Mouse (Mus musculus) ES-E14 (cell line): ENCODE results near the gene Notch1. TPM values are rescaled to one million over a fixed set of nuclear protein-coding genes. Genes with fewer than 3 reads are reported as not detected.

Experiments used
- DNase-seq: peaks from one replicate; pipeline ENCODE4 v3.0.0-alpha.2; 2013; ENCODE audit warnings: low read depth, low spot score
- H3K27ac ChIP-seq: 2 replicates; pipeline ENCODE4 v1.5.1; 2012; ENCODE audit warnings: low read depth, mild to moderate bottlenecking, low read length, moderate library complexity, mixed read lengths; ENCODE audit not compliant: poor library complexity, insufficient read depth, severe bottlenecking
- H3K36me3 ChIP-seq: 2 replicates; pipeline ENCODE4 v1.6.1; 2012; ENCODE audit warnings: mild to moderate bottlenecking, low read length, moderate library complexity, mixed read lengths; ENCODE audit not compliant: control insufficient read depth, poor library complexity, insufficient read depth, severe bottlenecking
- H3K4me1 ChIP-seq, 2 experiments: fragments of 150-350 bp in 1 of 2; sonication (generic) in 1 of 2; 2 replicates each; pipeline ENCODE4 v1.6.1; 2012; ENCODE audit warnings: low read length in 2 of 2, mild to moderate bottlenecking in 1 of 2, mixed read lengths in 1 of 2; ENCODE audit not compliant: control insufficient read depth in 2 of 2, insufficient read depth in 2 of 2, poor library complexity in 1 of 2
- H3K4me3 ChIP-seq, 2 experiments: fragments of 150-350 bp in 1 of 2; sonication (generic) in 1 of 2; 2 replicates each; pipeline ENCODE4 v1.5.1; 2012; ENCODE audit warnings: low read length in 2 of 2, low read depth in 1 of 2, mild to moderate bottlenecking in 1 of 2, mixed read lengths in 1 of 2; ENCODE audit not compliant: insufficient read depth in 1 of 2, poor library complexity in 1 of 2, severe bottlenecking in 1 of 2
- H3K9ac ChIP-seq: 2 replicates; pipeline ENCODE4 v1.6.1; 2012; ENCODE audit warnings: low read depth, mild to moderate bottlenecking, low read length, mixed read lengths; ENCODE audit not compliant: poor library complexity, insufficient read depth, severe bottlenecking
- H3K9me3 ChIP-seq: fragments of 150-350 bp; sonication (generic); 2 replicates; pipeline ENCODE4 v1.6.1; 2012; ENCODE audit warnings: low read depth, mild to moderate bottlenecking, low read length; ENCODE audit not compliant: control insufficient read depth, insufficient read depth
- CHD2 ChIP-seq: IDR thresholded peaks from 2 replicates; pipeline ENCODE4 v1.6.1; 2014; ENCODE audit warnings: mild to moderate bottlenecking, low read depth, low read length, inconsistent platforms
- HCFC1 ChIP-seq: IDR thresholded peaks from 2 replicates; pipeline ENCODE4 v1.6.1; 2012; ENCODE audit warnings: low read length, inconsistent platforms, borderline replicate concordance; ENCODE audit not compliant: insufficient read depth
- MAFK ChIP-seq: IDR thresholded peaks from 2 replicates; pipeline ENCODE4 v1.6.1; 2014; ENCODE audit warnings: mild to moderate bottlenecking, low read depth, low read length, inconsistent platforms; ENCODE audit not compliant: insufficient read depth
- ZC3H11A ChIP-seq: IDR thresholded peaks from 2 replicates; pipeline ENCODE4 v1.6.1; 2012; ENCODE audit warnings: low read depth, mild to moderate bottlenecking, inconsistent platforms, low read length, borderline replicate concordance
- ZNF384 ChIP-seq: IDR thresholded peaks from 2 replicates; pipeline ENCODE4 v1.6.1; 2012; ENCODE audit warnings: low read depth, low read length, inconsistent platforms
- in situ Hi-C, 2 experiments: fragments of 600-800 bp; cut with MboI; formaldehyde crosslinking; loops; one replicate each; pipeline ENCODE4 v1.15.1; 2025; ENCODE audit warnings: low sequenced_read_pairs in 2 of 2, inconsistent platforms in 1 of 2; ENCODE audit not compliant: unreplicated experiment in 2 of 2
- total RNA-seq: library from RNA; depleted of rRNA; stranded (reverse); fragments of 300-350 nt; gene quantifications from 2 replicates; pipeline ENCODE4 v1.2.3, GENCODE M21; 2012

The Notch1 gene
- total RNA-seq, 1 experiment = 34.9 TPM

- peaks cover 34% of the 10 kb centered on the region for H3K36me3 ChIP-seq
These were observed 33.1 kb downstream of the Notch1 start for GRCm38 (mm10) chr2:26483230-26483869.

GRCm38 (mm10) chr2:26482824-26483223, 33.6 kb downstream of the Notch1 start:
- Histone ChIP-seq H3K9ac (no peak overlapping the region), H3K9me3 (no peaks in the 10 kb centered on the region), H3K36me3 (peaks cover 39% of the 10 kb centered on the region), H3K4me1 (peaks cover 4 to 26% of the 10 kb centered on the region in 2 experiments; a peak in 3 of 4 replicates), H3K27ac (no peak overlapping the region), H3K4me3 (no peak overlapping the region)
- in situ Hi-C loops = no loop called here
- no peak for TF ChIP-seq CHD2
- no peak for TF ChIP-seq ZNF384
- no peak for DNase-seq

More at GRCm38 (mm10) chr2:26483230-26483869, 33.1 kb downstream of the Notch1 start:
- H3K9ac ChIP-seq = no peak overlapping the region
- TF ChIP-seq CHD2 (no peak), ZNF384 (no peak), HCFC1 (no peak), ZC3H11A (no peak), MAFK (no peak)
- no peak overlapping the region for H3K4me3 ChIP-seq
- no peak for DNase-seq
- no peaks in the 10 kb centered on the region for H3K9me3 ChIP-seq
- peaks cover 4 to 28% of the 10 kb centered on the region in 2 experiments; a peak in 3 of 4 replicates for H3K4me1 ChIP-seq
- H3K27ac ChIP-seq = no peak overlapping the region
- in situ Hi-C loops = no loop called here

DNA sequence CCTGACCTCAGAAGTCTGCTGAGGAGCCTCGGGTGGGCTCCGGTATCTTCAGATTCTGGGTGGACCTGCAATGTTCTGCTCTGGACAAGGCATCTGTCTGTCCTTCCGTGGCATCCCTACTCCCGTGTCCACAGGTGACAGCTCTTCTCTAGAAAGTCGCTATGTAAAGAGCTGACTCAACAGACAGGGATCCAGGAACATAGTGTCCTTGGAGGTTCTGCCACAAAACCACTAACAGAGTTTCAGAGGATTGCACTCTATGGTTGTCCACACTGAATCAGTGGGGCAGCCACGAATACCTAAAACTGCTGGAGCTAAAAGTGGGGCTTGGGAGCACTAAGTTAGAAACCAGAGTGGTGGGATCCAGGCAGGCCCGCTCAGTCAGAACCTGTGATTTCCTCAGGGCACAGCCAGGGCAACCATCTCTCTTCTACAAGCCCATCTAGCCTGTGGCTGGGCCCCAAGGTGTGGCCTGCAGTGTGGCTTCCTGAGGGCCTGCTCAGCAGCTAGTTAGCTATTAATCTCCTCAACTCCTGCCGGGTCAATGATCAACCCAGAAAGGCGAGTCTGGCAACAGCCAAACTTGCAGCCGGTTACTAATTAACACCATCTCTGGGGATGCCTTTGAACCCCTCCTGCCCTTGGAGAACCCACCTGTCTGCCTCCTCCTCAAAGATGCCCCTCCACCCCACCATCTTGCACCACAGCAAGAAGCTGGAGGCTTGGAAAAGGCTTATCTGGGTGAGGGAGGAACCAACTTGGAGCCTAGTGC, 34.6 kb downstream of the Notch1 start:
- Histone ChIP-seq H3K27ac (no peak overlapping the region), H3K4me3 (no peak overlapping the region), H3K4me1 (peaks cover 2 to 17% of the 10 kb centered on the region in 2 experiments; a peak in 2 of 4 replicates), H3K9me3 (no peaks in the 10 kb centered on the region), H3K9ac (no peak overlapping the region), H3K36me3 (peaks cover 48% of the 10 kb centered on the region)
- no peak for DNase-seq
- TF ChIP-seq MAFK (no peak), ZC3H11A (no peak), HCFC1 (no peak)
- in situ Hi-C loops = no loop called here

DNA sequence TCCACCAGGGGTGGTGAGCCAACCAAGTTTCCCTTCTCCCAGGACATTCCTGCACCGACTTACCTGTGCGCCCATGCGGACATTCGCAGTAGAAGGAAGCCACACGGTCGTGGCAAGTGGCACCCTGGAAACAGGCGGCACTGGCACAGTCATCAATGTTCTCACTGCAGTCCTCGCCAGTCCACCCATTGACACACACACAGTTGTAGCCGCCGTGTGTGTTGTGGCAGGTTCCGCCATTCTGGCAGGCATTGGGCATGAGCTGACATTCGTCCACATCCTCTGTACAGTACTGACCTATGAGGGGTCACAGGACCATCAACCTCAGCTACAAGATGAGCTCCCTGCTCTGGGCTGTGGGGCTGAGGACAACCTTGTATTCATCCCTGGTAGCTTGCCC, 35.6 kb downstream of the Notch1 start:
- no peak for TF ChIP-seq MAFK
- TF ChIP-seq HCFC1 = no peak
- no peak for TF ChIP-seq ZC3H11A
- no peak for TF ChIP-seq ZNF384
- no peak for TF ChIP-seq CHD2
- no peaks in the 10 kb centered on the region for H3K9me3 ChIP-seq
- no peak for DNase-seq
- H3K4me3 ChIP-seq = no peak overlapping the region
- no peak overlapping the region for H3K27ac ChIP-seq
- H3K9ac ChIP-seq = no peak overlapping the region
- peaks cover 57% of the 10 kb centered on the region for H3K36me3 ChIP-seq
- H3K4me1 ChIP-seq = peaks cover 0 to 7% of the 10 kb centered on the region in 2 experiments; a peak in 2 of 4 replicates
- in situ Hi-C loops = no loop called here
